Mouse (Mus musculus) thymus, adult 2 months (tissue): ENCODE results near the gene Bbs4.

ENCODE experiments used
- CTCF ChIP-seq: fragments of 200-500 bp; IDR thresholded peaks from 2 replicates; pipeline ENCODE4 v1.5.1; 2012; ENCODE audit warnings: mild to moderate bottlenecking, control low read depth, low read length, moderate library complexity, borderline replicate concordance; ENCODE audit not compliant: control insufficient read depth, poor library complexity, insufficient read depth; ENCODE audit errors: extremely low read depth
- POLR2A ChIP-seq: fragments of 200-500 bp; IDR thresholded peaks from 2 replicates; pipeline ENCODE4 v1.6.1; 2012; ENCODE audit warnings: mild to moderate bottlenecking, low read length, control low read depth, moderate library complexity; ENCODE audit not compliant: control insufficient read depth, poor library complexity, insufficient read depth; ENCODE audit errors: extremely low read depth

GRCm38 (mm10) chr9:59339107-59339506, 14.2 kb downstream of the Bbs4 start:
- TF ChIP-seq CTCF (no peak), POLR2A (no peak)
